Mouse (Mus musculus) c-Kit-positive CD71-positive TER-119-positive erythroid progenitor cells, embryonic 14.5 days (primary cell): ENCODE results near the gene Arhgap40.

ENCODE experiments used
- DNase-seq: peaks from one replicate; pipeline ENCODE4 v3.0.0-alpha.2; 2013; ENCODE audit warnings: low spot score

The Arhgap40 gene

GRCm38 (mm10) chr2:158512528-158512927, at the start of gene Arhgap40:
Gene Arhgap40, plus strand, starts transcription at chr2:158512796.
- DNase-seq, result no peak

- no peak for DNase-seq
These were observed 38.4 kb upstream of the Arhgap40 start for GRCm38 (mm10) chr2:158474159-158474558.

- no peak for DNase-seq
These were observed 35.0 kb upstream of the Arhgap40 start for GRCm38 (mm10) chr2:158477640-158478039.

GRCm38 (mm10) chr2:158498457-158498856, 14.1 kb upstream of the Arhgap40 start:
- DNase-seq, result no peak

DNA sequence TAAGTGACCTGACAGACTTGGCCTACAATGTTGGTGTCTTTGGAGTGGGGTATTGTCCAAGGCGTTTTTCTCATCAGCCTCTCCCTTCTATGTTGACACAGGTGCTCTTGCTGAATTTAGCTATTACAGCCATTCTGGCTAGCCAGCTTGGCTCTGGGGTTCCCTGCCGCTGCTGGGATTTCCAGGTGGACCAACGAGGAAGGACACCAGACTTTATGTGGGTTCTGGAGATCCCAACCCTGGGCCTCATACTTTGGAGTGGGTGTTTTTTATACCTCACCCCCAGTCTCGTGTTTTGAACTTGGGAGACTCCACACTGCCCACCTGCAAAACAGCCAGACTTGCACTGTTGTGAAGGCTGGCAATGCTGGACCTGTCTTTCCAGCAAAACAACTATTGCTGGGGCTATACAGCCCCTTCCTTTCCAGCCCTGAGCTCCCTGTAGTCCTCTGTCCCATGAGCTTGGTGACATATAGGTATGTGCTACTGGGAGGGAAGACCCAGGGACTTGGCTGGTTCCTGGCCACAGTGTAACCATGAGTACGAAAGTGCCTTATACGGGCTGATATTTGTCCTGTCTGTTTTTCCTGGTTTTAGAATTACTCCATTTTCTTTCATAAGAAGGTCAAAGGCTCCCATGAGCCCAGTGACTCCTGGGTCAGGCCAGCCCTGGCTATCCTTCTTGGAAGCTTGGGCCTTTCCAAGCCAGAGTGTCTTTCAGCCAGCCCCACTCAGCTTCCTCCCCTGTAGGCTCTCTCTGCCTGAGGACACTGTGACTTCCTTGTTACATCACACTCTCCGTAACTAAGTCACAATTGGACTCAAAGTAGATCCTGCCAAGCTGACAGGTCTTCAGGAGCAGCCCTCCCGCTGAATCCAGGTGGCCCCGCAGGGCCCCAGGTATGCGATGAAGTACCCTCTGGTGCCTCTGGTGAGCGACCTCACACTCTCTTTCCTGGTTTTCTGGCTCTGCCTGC, 10.5 kb upstream of the Arhgap40 start, which contains the start of gene Adig:
TSS of gene Adig (plus strand) at position 777 of the 977 bp plus-strand sequence.
- DNase-seq, result no peak

- DNase-seq, result no peak
These were observed 9.4 kb upstream of the Arhgap40 start for GRCm38 (mm10) chr2:158503226-158503625.

- DNase-seq, result no peak
These were observed 8.9 kb upstream of the Arhgap40 start for GRCm38 (mm10) chr2:158503671-158504070.

DNA sequence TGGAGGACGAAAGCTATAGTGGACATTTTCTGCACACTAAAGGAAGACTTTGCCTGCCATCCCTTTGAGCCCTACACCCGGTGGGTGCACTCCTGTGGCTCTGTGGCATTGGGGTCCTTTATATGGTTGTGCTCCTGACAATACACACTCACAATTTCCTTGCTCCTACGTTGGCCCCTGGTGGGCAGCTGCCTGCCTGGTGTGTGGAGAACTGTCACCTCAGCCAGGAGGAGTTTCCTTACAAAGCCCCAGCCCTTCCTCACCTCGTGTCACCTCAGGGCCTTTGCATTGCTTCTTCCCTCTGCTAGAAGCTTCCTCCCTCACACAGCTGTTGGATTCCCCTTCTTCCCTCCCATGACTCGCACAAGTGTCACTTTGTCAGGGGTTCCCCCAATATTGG, 6.1 kb upstream of the Arhgap40 start:
- no peak for DNase-seq

DNA sequence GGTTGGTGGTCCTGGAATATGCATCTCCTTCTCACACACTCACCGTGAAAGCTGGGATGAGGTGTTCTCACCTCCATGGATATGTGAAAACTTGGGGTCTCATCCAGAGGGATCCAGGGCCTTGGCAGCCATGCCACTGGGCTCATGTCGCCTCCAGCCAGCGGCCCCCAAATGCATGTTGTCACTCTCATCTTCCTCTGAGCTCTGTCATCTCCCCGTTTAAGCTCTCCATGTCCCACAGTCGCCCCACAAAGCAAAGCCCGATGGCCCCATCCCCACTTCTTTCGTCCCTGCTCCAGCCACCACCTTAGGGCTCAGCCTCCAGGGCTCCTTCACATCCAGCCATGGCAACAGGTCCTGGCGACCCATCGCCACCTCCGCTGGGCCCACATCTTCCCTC, 5.5 kb upstream of the Arhgap40 start:
- no peak for DNase-seq

GRCm38 (mm10) chr2:158510665-158511064, 1.9 kb upstream of the Arhgap40 start:
- DNase-seq, result no peak

DNA sequence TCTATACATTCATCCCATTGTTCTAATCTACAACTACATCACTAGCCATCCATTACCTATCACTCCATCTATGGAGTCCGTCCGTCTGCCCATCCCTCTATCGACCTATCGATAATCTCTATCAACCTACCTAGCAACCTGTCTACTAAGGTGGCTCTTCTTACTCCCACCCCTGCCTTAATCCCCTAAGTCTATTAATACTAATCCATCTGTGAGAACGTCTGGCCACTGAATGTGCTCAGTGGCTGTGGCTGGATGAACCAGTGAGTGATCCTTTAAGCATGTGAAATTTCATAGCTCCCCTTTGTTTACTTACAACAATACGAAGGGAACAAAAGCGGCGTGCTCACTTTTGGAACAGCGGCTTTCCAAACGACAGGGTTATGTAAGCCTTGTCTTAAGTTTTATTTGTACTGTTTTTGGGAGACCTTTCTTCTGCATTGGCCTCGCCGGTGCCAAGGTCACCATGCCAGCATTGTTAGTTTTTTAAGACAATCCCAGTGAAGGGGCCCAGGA, 1.3 kb downstream of the Arhgap40 start:
- DNase-seq, result no peak

DNA sequence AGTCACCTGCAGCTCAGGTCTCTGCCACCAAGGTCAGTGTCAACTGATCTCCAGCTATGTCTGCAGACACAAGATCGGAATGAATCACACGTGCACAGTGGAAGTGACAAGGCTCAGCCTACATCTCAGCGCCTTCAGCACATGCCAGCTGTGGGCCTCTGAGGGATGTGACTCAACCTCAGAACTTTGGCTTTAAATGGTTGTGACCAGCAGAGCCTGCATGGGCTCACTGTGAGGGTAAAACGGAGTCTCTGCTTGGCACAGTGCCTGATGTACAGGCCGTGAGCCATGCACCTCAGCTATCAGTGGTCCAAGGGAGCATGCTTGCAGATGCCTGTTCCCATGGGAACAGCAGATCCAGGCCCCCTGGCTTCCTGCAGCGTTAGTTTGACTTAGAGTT, 6.0 kb downstream of the Arhgap40 start:
- DNase-seq, result no peak

DNA sequence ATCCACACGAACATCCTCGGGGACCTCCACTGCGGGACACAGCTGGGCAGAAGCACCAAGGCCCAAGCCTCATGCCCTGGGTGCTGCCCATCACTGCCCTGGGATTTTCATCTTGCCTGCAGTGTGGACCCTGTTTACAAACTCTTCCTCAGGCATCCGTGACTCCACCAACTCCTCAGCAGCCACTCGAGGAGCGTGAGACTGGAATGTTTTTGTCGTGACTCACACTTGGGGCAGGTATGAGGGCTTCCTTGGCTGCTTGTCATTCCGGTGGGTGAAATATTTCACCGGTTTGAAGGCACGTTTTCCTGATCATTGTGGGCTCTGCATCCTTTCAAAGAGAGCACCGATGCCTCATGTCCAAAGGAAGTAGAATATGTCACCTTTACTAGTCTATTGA, 6.5 kb downstream of the Arhgap40 start:
- no peak for DNase-seq

DNA sequence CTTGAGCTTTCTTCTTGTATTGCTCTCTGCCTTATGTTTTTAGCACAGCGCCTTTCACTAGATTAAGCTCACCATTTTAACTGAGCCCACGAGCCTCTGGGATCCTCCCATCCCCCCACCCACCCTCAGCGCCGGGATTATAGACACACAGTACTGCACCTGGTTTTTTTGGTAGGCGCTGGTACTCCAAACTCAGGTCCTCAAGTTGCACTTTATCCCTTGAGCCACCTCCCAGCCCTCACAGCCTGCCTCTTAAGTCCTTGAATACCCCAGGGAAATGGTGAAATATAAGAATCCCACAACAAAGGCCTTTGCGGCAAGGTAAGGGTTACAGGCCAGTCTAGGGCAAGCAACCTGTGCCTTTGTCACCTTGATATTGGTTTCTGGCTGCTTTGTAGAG, 7.2 kb downstream of the Arhgap40 start:
- DNase-seq, result no peak

GRCm38 (mm10) chr2:158523060-158523459, 10.5 kb downstream of the Arhgap40 start:
- no peak for DNase-seq

DNA sequence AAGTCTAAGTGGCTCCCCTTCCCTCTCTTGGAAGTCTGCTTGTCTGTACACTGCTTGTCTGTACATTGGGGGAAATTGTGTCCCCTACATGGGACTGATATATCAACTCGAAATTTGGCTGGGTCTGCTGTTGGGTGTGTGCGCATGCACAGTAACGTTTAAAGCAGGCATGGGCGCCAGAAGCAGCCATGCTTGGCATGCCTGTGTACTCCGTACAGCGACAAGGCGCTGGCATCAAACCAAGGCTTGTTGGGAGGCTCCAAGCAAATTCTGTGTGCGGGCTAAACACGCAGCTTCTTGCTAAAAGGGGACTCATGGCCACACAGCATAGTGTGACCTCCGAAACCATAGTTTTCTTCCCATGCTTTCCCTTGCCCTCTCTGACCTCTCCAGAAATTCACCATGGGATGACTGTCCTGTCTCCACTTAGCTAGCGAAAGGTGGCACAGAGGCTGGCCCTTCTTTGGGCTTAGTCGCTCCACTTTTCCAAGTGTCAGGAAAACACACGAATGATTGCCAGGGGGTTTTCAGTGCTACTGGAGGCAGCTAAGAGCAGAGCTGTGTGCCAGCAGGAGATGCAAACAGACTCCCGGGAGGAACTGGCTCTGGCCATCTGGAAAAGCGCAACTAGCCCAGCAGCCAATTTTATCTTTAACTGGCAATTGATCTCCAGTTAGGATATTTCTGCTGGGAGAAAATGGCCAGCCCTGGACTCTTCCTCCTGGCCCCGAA, 11.7 kb downstream of the Arhgap40 start:
- DNase-seq, result no peak

GRCm38 (mm10) chr2:158534090-158534489, 21.5 kb downstream of the Arhgap40 start:
- DNase-seq, result peak; percentile 14

- DNase-seq, result no peak
These were observed 22.0 kb downstream of the Arhgap40 start for GRCm38 (mm10) chr2:158534559-158534958.

DNA sequence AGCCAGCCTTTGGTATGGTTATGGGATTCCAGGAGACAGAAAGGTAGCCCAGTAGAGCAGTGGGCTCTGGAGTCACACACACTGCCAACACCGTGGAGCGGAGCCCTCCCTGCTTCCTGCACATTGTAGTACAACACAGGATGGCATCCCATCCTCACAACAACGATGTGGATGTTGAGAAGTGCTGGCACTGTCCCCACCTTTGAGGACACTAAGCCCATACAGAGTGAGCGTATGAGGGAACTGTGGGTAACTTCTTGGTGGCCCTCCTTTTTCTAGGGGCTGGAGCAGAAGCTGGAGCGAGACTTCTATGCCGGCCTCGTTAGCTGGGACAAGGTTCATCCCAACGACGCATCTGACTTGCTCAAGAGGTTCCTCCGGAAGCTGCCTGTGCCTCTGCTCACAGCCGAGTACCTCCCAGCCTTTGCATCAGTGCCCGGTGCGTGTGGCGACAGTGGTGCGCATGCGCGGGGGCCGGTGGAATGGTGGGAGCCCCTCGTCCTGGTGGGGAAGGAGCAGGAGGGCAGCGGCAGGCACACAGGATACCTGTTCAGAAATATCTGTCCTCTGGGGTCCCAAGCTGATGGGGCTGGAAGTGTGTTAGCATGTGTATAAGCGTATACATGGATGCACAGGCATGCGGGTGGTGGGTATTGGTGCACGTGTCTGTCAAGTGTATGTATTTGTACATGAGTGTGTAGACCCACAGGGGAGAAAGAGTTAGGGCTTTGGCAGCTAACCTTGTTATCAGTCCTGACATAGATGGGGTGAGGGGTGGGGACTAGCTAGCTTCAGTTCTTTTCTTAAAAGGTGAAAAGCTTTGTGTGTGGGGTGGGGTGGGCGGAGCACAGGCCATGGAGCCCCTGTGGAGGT, 27.1 kb downstream of the Arhgap40 start:
- DNase-seq, result no peak

GRCm38 (mm10) chr2:158541286-158541685, 28.7 kb downstream of the Arhgap40 start:
- no peak for DNase-seq

DNA sequence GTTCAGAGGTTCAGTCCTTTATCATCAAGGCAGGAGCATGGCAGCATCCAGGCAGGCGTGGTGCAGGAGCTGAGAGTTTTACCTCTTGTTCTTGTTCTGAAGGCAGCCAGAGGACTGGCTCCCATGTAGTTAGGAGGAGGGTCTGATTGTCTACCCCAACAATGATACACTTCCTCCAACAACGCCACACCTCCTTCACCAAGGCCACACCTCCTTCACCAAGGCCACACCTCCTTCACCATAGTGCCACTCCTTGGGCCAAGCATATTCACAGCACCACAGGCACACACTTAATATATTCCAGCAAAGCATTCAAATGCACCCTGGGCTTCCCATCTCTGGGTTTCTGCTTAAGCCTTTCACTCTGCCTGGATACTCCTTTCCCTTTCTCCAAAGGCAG, 32.7 kb downstream of the Arhgap40 start:
- no peak for DNase-seq

DNA sequence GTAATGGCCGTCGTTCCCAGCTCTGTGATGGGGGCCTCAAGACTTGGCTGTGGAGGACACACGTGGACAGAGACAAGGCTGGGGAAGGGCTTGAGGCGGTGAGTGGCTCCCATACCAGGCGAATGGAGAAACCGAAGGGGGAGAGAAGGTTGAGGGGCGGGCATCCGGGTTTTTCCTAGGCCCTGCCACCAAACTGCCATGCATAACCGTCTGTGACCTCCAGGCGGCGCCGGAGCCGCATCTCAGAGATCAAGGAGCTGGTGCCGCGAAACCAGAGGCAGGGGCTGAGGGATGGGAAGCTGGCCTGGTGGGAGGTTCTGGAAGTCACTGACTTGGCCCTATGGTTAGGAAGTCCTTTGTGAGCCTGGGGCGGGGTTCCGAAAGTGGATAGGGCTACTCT, 34.2 kb downstream of the Arhgap40 start:
- peak; percentile 32 for DNase-seq
